Mouse (Mus musculus): ENCODE results near the gene Tdp1. TPM values are rescaled to one million over a fixed set of nuclear protein-coding genes. Genes with fewer than 3 reads are reported as not detected.

The Tdp1 gene
- total and polyA plus RNA-seq, 3 experiments, result 7.3 to 9.6 (median 7.9) TPM

GRCm38 (mm10) chr12:99940704-99941103 is 56.4 kb downstream of the Tdp1 start:
- no peak overlapping the region for H3K9ac ChIP-seq (ENCODE audit: low read depth, low read length)
- H3K27me3 ChIP-seq (ENCODE audit: control insufficient read depth, insufficient read depth, low read length), result no peaks in the 10 kb centered on the region
- intact Hi-C loops (cut with DNase I), result no loop called here
- H3K27ac ChIP-seq, result no peak overlapping the region
- no peak overlapping the region for H3K4me3 ChIP-seq
- TF ChIP-seq CTCF (IDR thresholded peaks at IDR 0.05), result no peak
- TF ChIP-seq EP300 (IDR thresholded peaks at IDR 0.05; ENCODE audit: insufficient read depth, low read depth, low read length), result no peak
- no peak for TF ChIP-seq POLR2A (IDR thresholded peaks at IDR 0.05; ENCODE audit: insufficient read depth, low read depth, low read length)
- no peak for DNase-seq
- no peaks in the 10 kb centered on the region for H3K4me1 ChIP-seq (ENCODE audit: control insufficient read depth, insufficient read depth, low read length)
- no peaks in the 10 kb centered on the region for H3K79me2 ChIP-seq (replicated peaks; ENCODE audit: control insufficient read depth, insufficient read depth, low read length)
- 96% methylated on average over 7 of the region's 7 CpGs for WGBS
- H3K36me3 ChIP-seq (ENCODE audit: control insufficient read depth, insufficient read depth, low read length), result no peaks in the 10 kb centered on the region

GRCm38 (mm10) chr12:99942441-99942840 is 58.1 kb downstream of the Tdp1 start:
- intact Hi-C loops (cut with DNase I), result no loop called here
- 68% methylated on average over 8 of the region's 8 CpGs for WGBS
- H3K36me3 ChIP-seq (ENCODE audit: control insufficient read depth, insufficient read depth, low read length), result no peaks in the 10 kb centered on the region
- DNase-seq, result peak in 1 of 2 experiments; percentile 29
- H3K27me3 ChIP-seq (ENCODE audit: control insufficient read depth, insufficient read depth, low read length), result no peaks in the 10 kb centered on the region
- no peak overlapping the region for H3K4me3 ChIP-seq
- H3K27ac ChIP-seq, result no peak overlapping the region
- H3K4me1 ChIP-seq (ENCODE audit: control insufficient read depth, insufficient read depth, low read length), result no peaks in the 10 kb centered on the region
- TF ChIP-seq EP300 (IDR thresholded peaks at IDR 0.05; ENCODE audit: insufficient read depth, low read depth, low read length) (no peak), POLR2A (IDR thresholded peaks at IDR 0.05; ENCODE audit: insufficient read depth, low read depth, low read length) (no peak), CTCF (IDR thresholded peaks at IDR 0.05) (no peak)
- no peaks in the 10 kb centered on the region for H3K79me2 ChIP-seq (replicated peaks; ENCODE audit: control insufficient read depth, insufficient read depth, low read length)
- H3K9ac ChIP-seq (ENCODE audit: low read depth, low read length), result no peak overlapping the region

GRCm38 (mm10) chr12:99952928-99953327 is 68.6 kb downstream of the Tdp1 start:
- DNase-seq, result peak; percentile 31 to 60
- Histone ChIP-seq H3K9ac (ENCODE audit: low read depth, low read length) (no peak overlapping the region), H3K4me3 (no peak overlapping the region), H3K4me1 (ENCODE audit: control insufficient read depth, insufficient read depth, low read length) (no peaks in the 10 kb centered on the region), H3K27ac (no peak overlapping the region), H3K27me3 (ENCODE audit: control insufficient read depth, insufficient read depth, low read length) (no peaks in the 10 kb centered on the region), H3K36me3 (ENCODE audit: control insufficient read depth, insufficient read depth, low read length) (no peaks in the 10 kb centered on the region), H3K79me2 (replicated peaks; ENCODE audit: control insufficient read depth, insufficient read depth, low read length) (no peaks in the 10 kb centered on the region)
- 70% methylated on average over 7 of the region's 7 CpGs for WGBS
- TF ChIP-seq CTCF (IDR thresholded peaks at IDR 0.05), result peak; percentile 68
- TF ChIP-seq POLR2A (IDR thresholded peaks at IDR 0.05; ENCODE audit: insufficient read depth, low read depth, low read length), result no peak
- no peak for TF ChIP-seq EP300 (IDR thresholded peaks at IDR 0.05; ENCODE audit: insufficient read depth, low read depth, low read length)
- intact Hi-C loops (cut with DNase I), result loop anchor here (2.0 kb wide), 1 partner anchor 154 kb away; no protein-coding TSS in a partner anchor

GRCm38 (mm10) chr12:99956411-99956810 is 72.1 kb downstream of the Tdp1 start:
- H3K79me2 ChIP-seq (replicated peaks; ENCODE audit: control insufficient read depth, insufficient read depth, low read length), result no peaks in the 10 kb centered on the region
- TF ChIP-seq POLR2A (IDR thresholded peaks at IDR 0.05; ENCODE audit: insufficient read depth, low read depth, low read length), result no peak
- no peak for TF ChIP-seq EP300 (IDR thresholded peaks at IDR 0.05; ENCODE audit: insufficient read depth, low read depth, low read length)
- TF ChIP-seq CTCF (IDR thresholded peaks at IDR 0.05), result no peak
- no peak overlapping the region for H3K27ac ChIP-seq
- H3K27me3 ChIP-seq (ENCODE audit: control insufficient read depth, insufficient read depth, low read length), result no peaks in the 10 kb centered on the region
- no peaks in the 10 kb centered on the region for H3K36me3 ChIP-seq (ENCODE audit: control insufficient read depth, insufficient read depth, low read length)
- H3K9ac ChIP-seq (ENCODE audit: low read depth, low read length), result no peak overlapping the region
- no peaks in the 10 kb centered on the region for H3K4me1 ChIP-seq (ENCODE audit: control insufficient read depth, insufficient read depth, low read length)
- intact Hi-C loops (cut with DNase I), result no loop called here
- peak in 1 of 2 experiments; percentile 29 for DNase-seq
- H3K4me3 ChIP-seq, result no peak overlapping the region
- WGBS, result 71% methylated on average over 7 of the region's 7 CpGs

GRCm38 (mm10) chr12:99958068-99959060 is 74.0 kb downstream of the Tdp1 start:
- no peak overlapping the region for H3K4me3 ChIP-seq
- H3K79me2 ChIP-seq (replicated peaks; ENCODE audit: control insufficient read depth, insufficient read depth, low read length), result no peaks in the 10 kb centered on the region
- no peak overlapping the region for H3K27ac ChIP-seq
- TF ChIP-seq EP300 (IDR thresholded peaks at IDR 0.05; ENCODE audit: insufficient read depth, low read depth, low read length), result no peak
- TF ChIP-seq CTCF (IDR thresholded peaks at IDR 0.05), result no peak
- TF ChIP-seq POLR2A (IDR thresholded peaks at IDR 0.05; ENCODE audit: insufficient read depth, low read depth, low read length), result no peak
- WGBS, result 76% methylated on average over 9 of the region's 9 CpGs
- no peaks in the 10 kb centered on the region for H3K36me3 ChIP-seq (ENCODE audit: control insufficient read depth, insufficient read depth, low read length)
- no peaks in the 10 kb centered on the region for H3K4me1 ChIP-seq (ENCODE audit: control insufficient read depth, insufficient read depth, low read length)
- no peak for DNase-seq
- H3K27me3 ChIP-seq (ENCODE audit: control insufficient read depth, insufficient read depth, low read length), result no peaks in the 10 kb centered on the region
- intact Hi-C loops (cut with DNase I), result no loop called here
- no peak overlapping the region for H3K9ac ChIP-seq (ENCODE audit: low read depth, low read length)

GRCm38 (mm10) chr12:99959291-99959690 is 75.0 kb downstream of the Tdp1 start:
- no peak for TF ChIP-seq EP300 (IDR thresholded peaks at IDR 0.05; ENCODE audit: insufficient read depth, low read depth, low read length)
- no peak for TF ChIP-seq CTCF (IDR thresholded peaks at IDR 0.05)
- no peak for TF ChIP-seq POLR2A (IDR thresholded peaks at IDR 0.05; ENCODE audit: insufficient read depth, low read depth, low read length)
- Histone ChIP-seq H3K9ac (ENCODE audit: low read depth, low read length) (no peak overlapping the region), H3K79me2 (replicated peaks; ENCODE audit: control insufficient read depth, insufficient read depth, low read length) (no peaks in the 10 kb centered on the region), H3K4me1 (ENCODE audit: control insufficient read depth, insufficient read depth, low read length) (no peaks in the 10 kb centered on the region), H3K27me3 (ENCODE audit: control insufficient read depth, insufficient read depth, low read length) (no peaks in the 10 kb centered on the region), H3K27ac (no peak overlapping the region), H3K36me3 (ENCODE audit: control insufficient read depth, insufficient read depth, low read length) (no peaks in the 10 kb centered on the region), H3K4me3 (no peak overlapping the region)
- intact Hi-C loops (cut with DNase I), result no loop called here
- DNase-seq, result no peak
